Mouse (Mus musculus): Measurements from ENCODE around the gene Masp1. TPM values are rescaled to one million over a fixed set of nuclear protein-coding genes. Genes with fewer than 3 reads are reported as not detected.

Gene Masp1
- 46.1 and 51.3 TPM in 2 replicates for polyA plus RNA-seq (2015; fragmentation: Nextera tagmentation; extraction: Ambion mirVana)

- peak within 1 kb of the TSS; percentile 60 for H3K4me3 ChIP-seq (replicated peaks; ENCODE audit: low read length)
Measured at GRCm38 (mm10) chr16:23520235-23520871, at the start of gene Masp1, which contains the start of gene Rtp4. Gene Masp1 (minus strand): TSS chr16:23520815. Gene Rtp4 (plus strand): TSS chr16:23520291.

GRCm38 (mm10) chr16:23568369-23568958, 47.8 kb upstream of the Masp1 start:
- Histone ChIP-seq H3K4me2 (ENCODE audit: low read length) (no peak overlapping the region), H3K27ac (ENCODE audit: low read length) (no peak overlapping the region), H3K36me3 (ENCODE audit: control insufficient read depth, insufficient read depth) (no peaks in the 10 kb centered on the region), H3K9ac (replicated peaks; ENCODE audit: low read depth, low read length) (no peak overlapping the region), H3K4me3 (replicated peaks; ENCODE audit: low read length) (no peak overlapping the region), H3K4me1 (replicated peaks; ENCODE audit: control insufficient read depth, insufficient read depth, low read length) (no peaks in the 10 kb centered on the region), H3K27me3 (replicated peaks; ENCODE audit: control insufficient read depth, insufficient read depth, low read length) (no peaks in the 10 kb centered on the region), H3K9me3 (ENCODE audit: control insufficient read depth, low read length) (no peaks in the 10 kb centered on the region)
- 54% methylated on average over 4 of the region's 4 CpGs for WGBS
- ATAC-seq: peak; percentile 40; the same call in 1 of the 2 replicates

More at GRCm38 (mm10) chr16:23520235-23520871, at the start of gene Masp1, which contains the start of gene Rtp4:
- H3K27ac ChIP-seq (ENCODE audit: low read length): peak within 1 kb of the TSS; percentile 97
- H3K4me1 ChIP-seq (replicated peaks; ENCODE audit: control insufficient read depth, insufficient read depth, low read length): peaks cover 65% of the 10 kb centered on the region
- H3K36me3 ChIP-seq (ENCODE audit: control insufficient read depth, insufficient read depth): no peaks in the 10 kb centered on the region
- 0% methylated on average over 12 of the region's 12 CpGs for WGBS
- peak within 1 kb of the TSS; percentile 80 for H3K9ac ChIP-seq (replicated peaks; ENCODE audit: low read depth, low read length)
- H3K4me2 ChIP-seq (ENCODE audit: low read length): peak within 1 kb of the TSS; percentile 62
- ATAC-seq: peak; percentile 61
- H3K27me3 ChIP-seq (replicated peaks; ENCODE audit: control insufficient read depth, insufficient read depth, low read length): no peaks in the 10 kb centered on the region
- H3K9me3 ChIP-seq (ENCODE audit: control insufficient read depth, low read length): no peaks in the 10 kb centered on the region

DNA sequence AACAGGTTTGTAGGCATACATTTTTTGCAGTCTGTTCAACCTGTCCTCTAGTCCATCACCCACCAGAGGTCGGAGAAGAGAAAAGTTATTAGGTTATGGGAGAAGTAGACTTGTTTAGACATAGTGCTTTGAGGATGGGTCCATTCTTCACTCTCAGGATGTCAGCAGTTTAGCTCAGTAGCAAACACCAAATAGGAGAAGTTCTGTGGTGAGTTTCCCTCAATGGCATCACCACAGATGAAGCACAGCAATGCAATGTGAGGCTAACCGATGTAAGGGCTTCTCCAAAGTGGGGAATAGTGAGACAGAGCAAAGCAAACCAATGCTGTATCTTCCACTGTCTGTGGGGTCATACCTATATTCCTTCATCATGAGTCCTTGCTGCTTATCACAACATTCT, 37.1 kb upstream of the Masp1 start:
- Histone ChIP-seq H3K9me3 (ENCODE audit: control insufficient read depth, low read length) (no peaks in the 10 kb centered on the region), H3K4me2 (ENCODE audit: low read length) (no peak overlapping the region), H3K36me3 (ENCODE audit: control insufficient read depth, insufficient read depth) (no peaks in the 10 kb centered on the region), H3K27me3 (replicated peaks; ENCODE audit: control insufficient read depth, insufficient read depth, low read length) (no peaks in the 10 kb centered on the region), H3K4me3 (replicated peaks; ENCODE audit: low read length) (no peak overlapping the region), H3K27ac (ENCODE audit: low read length) (no peak overlapping the region), H3K9ac (replicated peaks; ENCODE audit: low read depth, low read length) (no peak overlapping the region), H3K4me1 (replicated peaks; ENCODE audit: control insufficient read depth, insufficient read depth, low read length) (no peaks in the 10 kb centered on the region)
- WGBS: 91% methylated on average over 2 of the region's 2 CpGs
- no peak for ATAC-seq

DNA sequence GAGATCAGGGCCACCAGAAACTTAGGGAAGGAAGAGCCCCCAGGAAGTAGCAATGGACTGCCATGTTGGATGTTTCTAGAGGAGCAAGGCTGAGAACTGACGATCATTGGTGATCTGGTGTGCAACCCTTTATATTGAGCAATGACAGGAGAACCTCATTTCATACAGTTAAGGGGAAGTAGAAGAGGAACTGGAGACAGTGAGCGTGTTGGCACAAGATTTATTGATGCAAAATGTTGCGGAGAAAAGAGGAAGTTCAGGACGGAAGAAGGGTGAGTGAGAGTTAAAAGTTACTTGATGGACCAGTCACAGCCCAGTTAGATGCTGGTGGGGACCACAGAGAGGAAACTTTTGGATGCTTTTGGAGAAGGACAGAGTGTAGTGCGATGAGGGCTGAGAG, 36.6 kb upstream of the Masp1 start:
- H3K9me3 ChIP-seq (ENCODE audit: control insufficient read depth, low read length): no peaks in the 10 kb centered on the region
- no peak overlapping the region for H3K4me3 ChIP-seq (replicated peaks; ENCODE audit: low read length)
- H3K27ac ChIP-seq (ENCODE audit: low read length): no peak overlapping the region

GRCm38 (mm10) chr16:23554673-23555072, 34.1 kb upstream of the Masp1 start:
- Histone ChIP-seq H3K4me1 (replicated peaks; ENCODE audit: control insufficient read depth, insufficient read depth, low read length) (0 out of 2 replicates have a peak, but pooled peaks cover 3% of the 10 kb centered on the region), H3K36me3 (ENCODE audit: control insufficient read depth, insufficient read depth) (no peaks in the 10 kb centered on the region), H3K27ac (ENCODE audit: low read length) (no peak overlapping the region), H3K27me3 (replicated peaks; ENCODE audit: control insufficient read depth, insufficient read depth, low read length) (no peaks in the 10 kb centered on the region), H3K4me3 (replicated peaks; ENCODE audit: low read length) (no peak overlapping the region), H3K9me3 (ENCODE audit: control insufficient read depth, low read length) (no peaks in the 10 kb centered on the region), H3K4me2 (ENCODE audit: low read length) (no peak overlapping the region), H3K9ac (replicated peaks; ENCODE audit: low read depth, low read length) (no peak overlapping the region)
- ATAC-seq: no peak
- WGBS: 80% methylated on average over 5 of the region's 5 CpGs

More for the DNA sequence above, 36.6 kb upstream of the Masp1 start:
- Histone ChIP-seq H3K4me1 (replicated peaks; ENCODE audit: control insufficient read depth, insufficient read depth, low read length) (no peaks in the 10 kb centered on the region), H3K27me3 (replicated peaks; ENCODE audit: control insufficient read depth, insufficient read depth, low read length) (no peaks in the 10 kb centered on the region), H3K9ac (replicated peaks; ENCODE audit: low read depth, low read length) (no peak overlapping the region), H3K4me2 (ENCODE audit: low read length) (no peak overlapping the region), H3K36me3 (ENCODE audit: control insufficient read depth, insufficient read depth) (no peaks in the 10 kb centered on the region)
- WGBS: 96% methylated on average over 5 of the region's 5 CpGs
- ATAC-seq: no peak

DNA sequence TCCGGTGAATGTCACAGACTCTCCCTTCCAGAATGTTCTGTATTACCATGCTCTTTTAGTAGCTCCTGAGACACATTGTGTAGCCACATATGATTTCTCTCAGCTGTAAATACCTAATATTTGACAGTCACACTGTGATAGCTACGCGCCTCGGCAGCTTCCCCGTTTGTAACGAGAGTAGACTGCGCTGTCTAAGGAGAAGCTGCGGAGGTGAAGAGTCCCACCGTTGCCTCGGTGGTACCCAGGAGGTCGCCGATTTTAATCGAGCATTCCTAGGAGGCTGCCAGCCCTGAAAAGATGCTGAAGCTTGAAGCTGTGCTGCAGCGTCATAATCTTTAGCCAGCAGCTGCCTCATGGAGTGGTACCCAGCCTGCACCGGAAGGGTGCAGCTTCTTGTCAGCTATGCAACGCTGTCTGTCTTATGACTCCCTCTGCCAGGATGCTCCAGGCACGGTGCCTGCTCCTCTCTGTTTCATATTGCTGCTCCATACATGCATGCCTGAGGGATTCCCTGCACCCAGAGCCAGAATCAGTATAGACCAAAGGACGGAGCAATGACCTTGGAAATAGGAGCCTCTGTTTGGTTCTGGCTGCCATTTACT, 30.5 kb upstream of the Masp1 start:
- Histone ChIP-seq H3K36me3 (ENCODE audit: control insufficient read depth, insufficient read depth) (no peaks in the 10 kb centered on the region), H3K4me2 (ENCODE audit: low read length) (no peak overlapping the region), H3K4me3 (replicated peaks; ENCODE audit: low read length) (no peak overlapping the region), H3K9me3 (ENCODE audit: control insufficient read depth, low read length) (no peaks in the 10 kb centered on the region), H3K27ac (ENCODE audit: low read length) (no peak overlapping the region), H3K4me1 (replicated peaks; ENCODE audit: control insufficient read depth, insufficient read depth, low read length) (0 out of 2 replicates have a peak, but pooled peaks cover 3% of the 10 kb centered on the region), H3K9ac (replicated peaks; ENCODE audit: low read depth, low read length) (no peak overlapping the region), H3K27me3 (replicated peaks; ENCODE audit: control insufficient read depth, insufficient read depth, low read length) (no peaks in the 10 kb centered on the region)
- WGBS: 72% methylated on average over 18 of the region's 18 CpGs
- ATAC-seq: peak; percentile 85

- H3K27ac ChIP-seq (ENCODE audit: low read length): no peak overlapping the region
- no peaks in the 10 kb centered on the region for H3K36me3 ChIP-seq (ENCODE audit: control insufficient read depth, insufficient read depth)
- peak; percentile 80 for ATAC-seq
- H3K9me3 ChIP-seq (ENCODE audit: control insufficient read depth, low read length): no peaks in the 10 kb centered on the region
- H3K4me1 ChIP-seq (replicated peaks; ENCODE audit: control insufficient read depth, insufficient read depth, low read length): 0 out of 2 replicates have a peak, but pooled peaks cover 3% of the 10 kb centered on the region
- H3K9ac ChIP-seq (replicated peaks; ENCODE audit: low read depth, low read length): no peak overlapping the region
- 41% methylated on average over 8 of the region's 8 CpGs for WGBS
- no peak overlapping the region for H3K4me2 ChIP-seq (ENCODE audit: low read length)
- H3K4me3 ChIP-seq (replicated peaks; ENCODE audit: low read length): no peak overlapping the region
- H3K27me3 ChIP-seq (replicated peaks; ENCODE audit: control insufficient read depth, insufficient read depth, low read length): no peaks in the 10 kb centered on the region
Measured at GRCm38 (mm10) chr16:23550346-23550980, 29.8 kb upstream of the Masp1 start.

DNA sequence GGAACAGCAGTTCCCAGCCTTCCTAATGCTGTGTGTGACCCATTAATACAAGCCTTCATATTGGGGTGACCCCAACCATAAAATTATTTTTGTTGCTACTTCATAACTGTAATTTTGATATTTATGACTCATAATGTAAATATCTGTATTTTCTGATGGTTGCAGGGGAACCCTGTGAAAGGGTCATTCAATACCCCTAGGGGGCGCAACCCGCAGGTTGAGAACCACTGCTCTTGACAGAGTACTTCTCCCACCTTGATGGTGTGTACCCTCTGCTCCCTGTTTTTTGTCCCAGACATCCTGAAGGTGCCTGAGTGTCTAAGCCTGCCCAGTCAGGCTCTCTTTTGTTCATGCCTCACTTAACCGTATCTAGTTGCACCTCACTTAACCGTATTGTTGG, 27.2 kb upstream of the Masp1 start:
- no peak overlapping the region for H3K4me3 ChIP-seq (replicated peaks; ENCODE audit: low read length)
- ATAC-seq: no peak
- 0 out of 2 replicates have a peak, but pooled peaks cover 3% of the 10 kb centered on the region for H3K4me1 ChIP-seq (replicated peaks; ENCODE audit: control insufficient read depth, insufficient read depth, low read length)
- H3K4me2 ChIP-seq (ENCODE audit: low read length): no peak overlapping the region
- WGBS: 85% methylated on average over 4 of the region's 4 CpGs
- H3K9ac ChIP-seq (replicated peaks; ENCODE audit: low read depth, low read length): no peak overlapping the region
- H3K27me3 ChIP-seq (replicated peaks; ENCODE audit: control insufficient read depth, insufficient read depth, low read length): no peaks in the 10 kb centered on the region
- no peak overlapping the region for H3K27ac ChIP-seq (ENCODE audit: low read length)
- no peaks in the 10 kb centered on the region for H3K36me3 ChIP-seq (ENCODE audit: control insufficient read depth, insufficient read depth)
- no peaks in the 10 kb centered on the region for H3K9me3 ChIP-seq (ENCODE audit: control insufficient read depth, low read length)

- Histone ChIP-seq H3K27me3 (replicated peaks; ENCODE audit: control insufficient read depth, insufficient read depth, low read length) (no peaks in the 10 kb centered on the region), H3K4me2 (ENCODE audit: low read length) (no peak overlapping the region), H3K36me3 (ENCODE audit: control insufficient read depth, insufficient read depth) (no peaks in the 10 kb centered on the region), H3K9me3 (ENCODE audit: control insufficient read depth, low read length) (no peaks in the 10 kb centered on the region), H3K4me3 (replicated peaks; ENCODE audit: low read length) (no peak overlapping the region), H3K4me1 (replicated peaks; ENCODE audit: control insufficient read depth, insufficient read depth, low read length) (no peaks in the 10 kb centered on the region), H3K9ac (replicated peaks; ENCODE audit: low read depth, low read length) (no peak overlapping the region), H3K27ac (ENCODE audit: low read length) (no peak overlapping the region)
- WGBS: 72% methylated on average over 7 of the region's 7 CpGs
- no peak for ATAC-seq
Measured at GRCm38 (mm10) chr16:23544361-23544760, 23.7 kb upstream of the Masp1 start.
